Mouse (Mus musculus) forebrain, embryonic 12.5 days (tissue): ENCODE results near the gene Rnf227. TPM values are rescaled to one million over a fixed set of nuclear protein-coding genes. Genes with fewer than 3 reads are reported as not detected.

Source experiments
- ATAC-seq: fragments of 200-750 bp; cut with Nextera tagmentation; 2 replicates; pipeline ENCODE4 v1.8.0; 2017; ENCODE audit warnings: moderate TSS enrichment; ENCODE audit not compliant: low FRiP score
- H3K27ac ChIP-seq: fragments of 300-500 bp; sonication (generic); 2 replicates; pipeline ENCODE4 v1.5.1; 2016; ENCODE audit warnings: mild to moderate bottlenecking
- H3K27me3 ChIP-seq: fragments of 300-500 bp; sonication (generic); 2 replicates; pipeline ENCODE4 v1.6.1; 2016; ENCODE audit warnings: mild to moderate bottlenecking
- H3K36me3 ChIP-seq: fragments of 300-500 bp; sonication (generic); replicated peaks from 2 replicates; pipeline ENCODE4 v1.6.1; 2016; ENCODE audit warnings: mild to moderate bottlenecking
- H3K4me1 ChIP-seq: fragments of 300-500 bp; sonication (generic); 2 replicates; pipeline ENCODE4 v1.6.1; 2016
- H3K4me2 ChIP-seq: fragments of 300-500 bp; sonication (generic); 2 replicates; pipeline ENCODE4 v1.6.1; 2016; ENCODE audit warnings: mild to moderate bottlenecking, moderate library complexity
- H3K4me3 ChIP-seq: fragments of 300-500 bp; sonication (generic); replicated peaks from 2 replicates; pipeline ENCODE4 v1.5.1; 2016; ENCODE audit warnings: mild to moderate bottlenecking
- H3K9ac ChIP-seq: fragments of 300-500 bp; sonication (generic); 2 replicates; pipeline ENCODE4 v1.6.1; 2016; ENCODE audit warnings: mild to moderate bottlenecking
- H3K9me3 ChIP-seq: fragments of 300-500 bp; sonication (generic); 2 replicates; pipeline ENCODE4 v1.6.1; 2016
- WGBS: fragments of 180-500 bp; shearing (Covaris S2); methylation state at CpG from one replicate; pipeline ENCODE4 v1.1.7; 2016; 5-methylcytosine and 5-hydroxymethylcytosine counted together
- polyA plus RNA-seq: library from polyadenylated mRNA; unstranded; fragments of >200 nt; fragmentation: Nextera tagmentation; extraction: Ambion mirVana; gene quantifications from 2 replicates; pipeline ENCODE4 v1.2.1, GENCODE M21; 2016

The Rnf227 gene
- polyA plus RNA-seq, 1 experiment from 2014 or later: 44.8 TPM

- no peak overlapping the region for H3K27ac ChIP-seq
- ATAC-seq: no peak
- no peaks in the 10 kb centered on the region for H3K27me3 ChIP-seq
- H3K4me3 ChIP-seq: no peak overlapping the region
- H3K36me3 ChIP-seq: peaks cover 23% of the 10 kb centered on the region
- WGBS: 92% methylated on average over 16 of the region's 16 CpGs
- H3K4me1 ChIP-seq: peaks cover 32% of the 10 kb centered on the region
- H3K4me2 ChIP-seq: no peak overlapping the region; the same call in 1 of the 2 replicates
- no peaks in the 10 kb centered on the region for H3K9me3 ChIP-seq
- no peak overlapping the region for H3K9ac ChIP-seq
Measured at GRCm38 (mm10) chr11:69373223-69373965, 33.1 kb downstream of the Rnf227 start.

- ATAC-seq: no peak
- Histone ChIP-seq H3K4me1 (peaks cover 24% of the 10 kb centered on the region), H3K27me3 (no peaks in the 10 kb centered on the region), H3K4me2 (no peak overlapping the region), H3K36me3 (peaks cover 23% of the 10 kb centered on the region), H3K4me3 (no peak overlapping the region), H3K9me3 (no peaks in the 10 kb centered on the region), H3K27ac (no peak overlapping the region), H3K9ac (no peak overlapping the region)
- 89% methylated on average over 4 of the region's 4 CpGs for WGBS
Measured at GRCm38 (mm10) chr11:69375646-69376045, 35.4 kb downstream of the Rnf227 start.

- H3K9ac ChIP-seq: no peak overlapping the region
- H3K4me1 ChIP-seq: 0 out of 2 replicates have a peak, but pooled peaks cover 4% of the 10 kb centered on the region
- no peak for ATAC-seq
- H3K36me3 ChIP-seq: peaks cover 20% of the 10 kb centered on the region
- 84% methylated on average over 3 of the region's 3 CpGs for WGBS
- H3K27ac ChIP-seq: no peak overlapping the region
- H3K4me3 ChIP-seq: no peak overlapping the region
- no peaks in the 10 kb centered on the region for H3K9me3 ChIP-seq
- no peaks in the 10 kb centered on the region for H3K27me3 ChIP-seq
- H3K4me2 ChIP-seq: no peak overlapping the region
Measured at GRCm38 (mm10) chr11:69377766-69378165, 37.5 kb downstream of the Rnf227 start.

- H3K4me1 ChIP-seq: no peaks in the 10 kb centered on the region
- 88% methylated on average over 3 of the region's 3 CpGs for WGBS
- ATAC-seq: no peak
- H3K4me3 ChIP-seq: no peak overlapping the region
- H3K9me3 ChIP-seq: no peaks in the 10 kb centered on the region
- H3K9ac ChIP-seq: no peak overlapping the region
- H3K4me2 ChIP-seq: no peak overlapping the region
- no peak overlapping the region for H3K27ac ChIP-seq
- H3K27me3 ChIP-seq: no peaks in the 10 kb centered on the region
- 0 out of 2 replicates have a peak, but pooled peaks cover 7% of the 10 kb centered on the region for H3K36me3 ChIP-seq
Measured at GRCm38 (mm10) chr11:69379600-69379999, 39.3 kb downstream of the Rnf227 start.

GRCm38 (mm10) chr11:69381356-69381755, 41.1 kb downstream of the Rnf227 start:
- Histone ChIP-seq H3K27me3 (no peaks in the 10 kb centered on the region), H3K4me2 (no peak overlapping the region), H3K9me3 (no peaks in the 10 kb centered on the region), H3K4me3 (no peak overlapping the region), H3K9ac (no peak overlapping the region), H3K27ac (no peak overlapping the region), H3K4me1 (no peaks in the 10 kb centered on the region), H3K36me3 (0 out of 2 replicates have a peak, but pooled peaks cover 3% of the 10 kb centered on the region)
- WGBS: 82% methylated on average over 6 of the region's 6 CpGs
- ATAC-seq: no peak

GRCm38 (mm10) chr11:69382478-69383105, 42.3 kb downstream of the Rnf227 start:
- 72% methylated on average over 10 of the region's 10 CpGs for WGBS
- no peaks in the 10 kb centered on the region for H3K27me3 ChIP-seq
- ATAC-seq: no peak
- H3K4me1 ChIP-seq: no peaks in the 10 kb centered on the region
- H3K9ac ChIP-seq: no peak overlapping the region
- H3K9me3 ChIP-seq: no peaks in the 10 kb centered on the region
- H3K36me3 ChIP-seq: 0 out of 2 replicates have a peak, but pooled peaks cover 3% of the 10 kb centered on the region
- no peak overlapping the region for H3K4me3 ChIP-seq
- no peak overlapping the region for H3K4me2 ChIP-seq
- H3K27ac ChIP-seq: no peak overlapping the region

- H3K4me2 ChIP-seq: no peak overlapping the region
- WGBS: 83% methylated on average over 6 of the region's 6 CpGs
- ATAC-seq: no peak
Measured at GRCm38 (mm10) chr11:69384979-69385378, 44.7 kb downstream of the Rnf227 start.

GRCm38 (mm10) chr11:69386758-69387157, 46.5 kb downstream of the Rnf227 start:
- WGBS: 82% methylated on average over 7 of the region's 7 CpGs
- no peaks in the 10 kb centered on the region for H3K9me3 ChIP-seq
- no peak for ATAC-seq

More at GRCm38 (mm10) chr11:69384979-69385378, 44.7 kb downstream of the Rnf227 start:
- H3K9ac ChIP-seq: no peak overlapping the region
- no peaks in the 10 kb centered on the region for H3K27me3 ChIP-seq
- H3K36me3 ChIP-seq: no peaks in the 10 kb centered on the region
- no peaks in the 10 kb centered on the region for H3K9me3 ChIP-seq
- H3K4me3 ChIP-seq: no peak overlapping the region
- H3K4me1 ChIP-seq: peaks cover under 1% of the 10 kb centered on the region
- H3K27ac ChIP-seq: no peak overlapping the region

GRCm38 (mm10) chr11:69388680-69389079, 48.4 kb downstream of the Rnf227 start:
- H3K4me3 ChIP-seq: no peak overlapping the region
- no peak for ATAC-seq
- no peaks in the 10 kb centered on the region for H3K9me3 ChIP-seq
- H3K9ac ChIP-seq: no peak overlapping the region
- H3K27ac ChIP-seq: no peak overlapping the region
- 95% methylated on average over 4 of the region's 4 CpGs for WGBS
- H3K4me2 ChIP-seq: no peak overlapping the region
- H3K27me3 ChIP-seq: no peaks in the 10 kb centered on the region
- H3K4me1 ChIP-seq: peaks cover 4% of the 10 kb centered on the region
- H3K36me3 ChIP-seq: peaks cover 4% of the 10 kb centered on the region; the same call in 1 of the 2 replicates

More at GRCm38 (mm10) chr11:69386758-69387157, 46.5 kb downstream of the Rnf227 start:
- Histone ChIP-seq H3K4me2 (no peak overlapping the region), H3K36me3 (no peaks in the 10 kb centered on the region), H3K9ac (no peak overlapping the region), H3K4me3 (no peak overlapping the region), H3K27ac (no peak overlapping the region), H3K4me1 (peaks cover 4% of the 10 kb centered on the region), H3K27me3 (no peaks in the 10 kb centered on the region)

GRCm38 (mm10) chr11:69389531-69390399, 49.5 kb downstream of the Rnf227 start:
- Histone ChIP-seq H3K36me3 (peaks cover 4% of the 10 kb centered on the region; the same call in 1 of the 2 replicates), H3K4me1 (peaks cover 11% of the 10 kb centered on the region), H3K27me3 (no peaks in the 10 kb centered on the region), H3K4me2 (no peak overlapping the region), H3K27ac (no peak overlapping the region), H3K9me3 (no peaks in the 10 kb centered on the region), H3K4me3 (no peak overlapping the region), H3K9ac (no peak overlapping the region)
- no peak for ATAC-seq
- 73% methylated on average over 14 of the region's 14 CpGs for WGBS

GRCm38 (mm10) chr11:69390400-69391034, 50.3 kb downstream of the Rnf227 start:
- WGBS: 51% methylated on average over 10 of the region's 10 CpGs
- Histone ChIP-seq H3K27me3 (no peaks in the 10 kb centered on the region), H3K36me3 (peaks cover 4% of the 10 kb centered on the region; the same call in 1 of the 2 replicates), H3K4me1 (peaks cover 11% of the 10 kb centered on the region), H3K4me3 (no peak overlapping the region), H3K9me3 (no peaks in the 10 kb centered on the region), H3K27ac (no peak overlapping the region), H3K9ac (no peak overlapping the region), H3K4me2 (no peak overlapping the region)
- ATAC-seq: no peak
